Mouse (Mus musculus): ENCODE data around the gene Rapgefl1. TPM values are rescaled to one million over a fixed set of nuclear protein-coding genes. Genes with fewer than 3 reads are reported as not detected.

Gene Rapgefl1
- polyA plus RNA-seq, 1 experiment from 2014 or later: 7.7 TPM

DNA sequence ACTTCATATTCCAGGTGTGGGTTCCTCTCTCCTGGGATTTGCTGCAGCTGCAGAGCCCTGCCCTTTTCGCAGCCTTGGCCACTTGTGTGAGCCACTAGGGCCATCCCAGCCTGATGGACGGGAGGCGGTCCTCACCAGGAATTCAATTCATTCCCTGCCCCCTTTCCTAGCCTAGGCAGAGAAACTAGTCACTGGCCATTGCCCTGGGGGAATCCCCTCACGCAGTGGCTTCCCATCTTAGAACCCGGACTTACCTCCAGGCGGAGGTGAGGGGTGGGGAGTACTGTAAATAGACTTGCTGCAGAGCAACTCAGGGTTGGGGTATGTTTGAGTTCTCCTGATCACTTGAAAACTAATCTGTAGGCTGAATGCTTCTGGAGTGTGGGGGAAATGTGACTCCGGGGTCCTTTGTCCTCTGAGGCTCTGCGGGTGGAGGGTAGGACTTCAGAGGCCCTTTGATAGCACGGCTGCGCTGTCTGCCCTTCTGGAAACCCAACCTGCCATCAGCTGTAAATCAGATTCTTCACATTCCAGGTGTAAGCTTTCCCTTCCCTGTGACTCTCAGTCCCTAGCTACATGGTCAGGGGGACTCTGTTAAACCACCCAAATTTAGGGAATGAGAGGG, 66.1 kb downstream of the Rapgefl1 start:
- H3K9me3 ChIP-seq (ENCODE audit: control insufficient read depth, low read depth, low read length): no peaks in the 10 kb centered on the region
- peak overlapping the region; percentile 85 for H3K27ac ChIP-seq (ENCODE audit: low read length)
- peaks cover 6% of the 10 kb centered on the region; the same call in 1 of the 2 replicates for H3K4me1 ChIP-seq (ENCODE audit: control insufficient read depth, insufficient read depth, low read length)
- peaks cover 33% of the 10 kb centered on the region for H3K36me3 ChIP-seq (ENCODE audit: control insufficient read depth, insufficient read depth, low read length)
- WGBS: 20% methylated on average over 10 of the region's 10 CpGs
- H3K4me3 ChIP-seq (ENCODE audit: low read depth, low read length): no peak overlapping the region
- H3K4me2 ChIP-seq (replicated peaks; ENCODE audit: low read depth, low read length): no peak overlapping the region
- no peaks in the 10 kb centered on the region for H3K27me3 ChIP-seq (ENCODE audit: control insufficient read depth, insufficient read depth, low read length)
- ATAC-seq (ENCODE audit: insufficient number of reproducible peaks, insufficient read depth, low FRiP score, low read depth): peak; percentile 39
- no peak overlapping the region for H3K9ac ChIP-seq (replicated peaks; ENCODE audit: low read depth, low read length)

Other genes with a start within 250 kb of the Rapgefl1 start
- 9.2 and 9.6 TPM in 2 replicates for gene Ormdl3, start 249.4 kb upstream of the Rapgefl1 start, polyA plus RNA-seq (2014; fragmentation: Nextera tagmentation; extraction: Ambion mirVana)
- gene Lrrc3c, start 238.5 kb upstream of the Rapgefl1 start, polyA plus RNA-seq (2014; fragmentation: Nextera tagmentation; extraction: Ambion mirVana): not detected in 2 replicates
- 0.59 and 0.94 TPM in 2 replicates for gene Gm12355, start 211.1 kb upstream of the Rapgefl1 start, polyA plus RNA-seq (2014; fragmentation: Nextera tagmentation; extraction: Ambion mirVana)
- gene Gsdma3, start 210.4 kb upstream of the Rapgefl1 start, polyA plus RNA-seq (2014; fragmentation: Nextera tagmentation; extraction: Ambion mirVana): not detected in 2 replicates
- not detected in 2 replicates for gene Gsdma2, start 190.0 kb upstream of the Rapgefl1 start, polyA plus RNA-seq (2014; fragmentation: Nextera tagmentation; extraction: Ambion mirVana)
- 0.12 TPM in 1 of 2 replicates, not detected in the other for gene Gsdma, start 172.4 kb upstream of the Rapgefl1 start, polyA plus RNA-seq (2014; fragmentation: Nextera tagmentation; extraction: Ambion mirVana)
- gene Psmd3, start 154.2 kb upstream of the Rapgefl1 start, polyA plus RNA-seq (2014; fragmentation: Nextera tagmentation; extraction: Ambion mirVana): 126 TPM in 2 replicates
- not detected in 2 replicates for gene Csf3, start 135.5 kb upstream of the Rapgefl1 start, polyA plus RNA-seq (2014; fragmentation: Nextera tagmentation; extraction: Ambion mirVana)
- gene Med24, start 107.3 kb upstream of the Rapgefl1 start, polyA plus RNA-seq (2014; fragmentation: Nextera tagmentation; extraction: Ambion mirVana): 39.9 and 41.0 TPM in 2 replicates
- gene Thra, start 96.1 kb upstream of the Rapgefl1 start, polyA plus RNA-seq (2014; fragmentation: Nextera tagmentation; extraction: Ambion mirVana): 61.4 and 62.9 TPM in 2 replicates
- 1.7 and 2.3 TPM in 2 replicates for gene Nr1d1, start 61.5 kb upstream of the Rapgefl1 start, polyA plus RNA-seq (2014; fragmentation: Nextera tagmentation; extraction: Ambion mirVana)
- 21.6 and 22.3 TPM in 2 replicates for gene Msl1, start 41.3 kb upstream of the Rapgefl1 start, polyA plus RNA-seq (2014; fragmentation: Nextera tagmentation; extraction: Ambion mirVana)
- gene Casc3, start 31.9 kb upstream of the Rapgefl1 start, polyA plus RNA-seq (2014; fragmentation: Nextera tagmentation; extraction: Ambion mirVana): 33.7 and 35.1 TPM in 2 replicates
- gene Wipf2, start 26.9 kb downstream of the Rapgefl1 start, polyA plus RNA-seq (2014; fragmentation: Nextera tagmentation; extraction: Ambion mirVana): 6.8 and 7.1 TPM in 2 replicates
- 31.4 and 32.6 TPM in 2 replicates for gene Cdc6, start 71.0 kb downstream of the Rapgefl1 start, polyA plus RNA-seq (2014; fragmentation: Nextera tagmentation; extraction: Ambion mirVana)
- 54.0 and 56.8 TPM in 2 replicates for gene Rara, start 91.0 kb downstream of the Rapgefl1 start, polyA plus RNA-seq (2014; fragmentation: Nextera tagmentation; extraction: Ambion mirVana)
- gene Gjd3, start 146.2 kb downstream of the Rapgefl1 start, polyA plus RNA-seq (2014; fragmentation: Nextera tagmentation; extraction: Ambion mirVana): not detected in 2 replicates
- 260 and 284 TPM in 2 replicates for gene Top2a, start 187.4 kb downstream of the Rapgefl1 start, polyA plus RNA-seq (2014; fragmentation: Nextera tagmentation; extraction: Ambion mirVana)
- gene Igfbp4, start 204.5 kb downstream of the Rapgefl1 start, polyA plus RNA-seq (2014; fragmentation: Nextera tagmentation; extraction: Ambion mirVana): 494 and 532 TPM in 2 replicates

All from stomach, embryonic 14.5 days (tissue).